Mouse (Mus musculus) intestine, embryonic 16.5 days (tissue): ENCODE results near the gene Prr5. TPM values are rescaled to one million over a fixed set of nuclear protein-coding genes. Genes with fewer than 3 reads are reported as not detected.

Source experiments
- ATAC-seq: fragments of 200-750 bp; cut with Nextera tagmentation; 2 replicates; pipeline ENCODE4 v1.8.0; 2017; ENCODE audit warnings: moderate TSS enrichment, moderate library complexity
- H3K27ac ChIP-seq: fragments of 300-500 bp; sonication (generic); 2 replicates; pipeline ENCODE4 v1.5.1; 2014; ENCODE audit warnings: mild to moderate bottlenecking, low read length
- H3K27me3 ChIP-seq: fragments of 300-500 bp; sonication (generic); replicated peaks from 2 replicates; pipeline ENCODE4 v1.6.1; 2014; ENCODE audit warnings: low read length, control low read depth, mixed read lengths; ENCODE audit not compliant: control insufficient read depth, insufficient read depth
- H3K36me3 ChIP-seq: fragments of 300-500 bp; sonication (generic); 2 replicates; pipeline ENCODE4 v1.6.1; 2014; ENCODE audit warnings: low read length, control low read depth; ENCODE audit not compliant: control insufficient read depth, insufficient read depth
- H3K4me1 ChIP-seq: fragments of 300-500 bp; sonication (generic); 2 replicates; pipeline ENCODE4 v1.6.1; 2014; ENCODE audit warnings: low read length, control low read depth, mixed read lengths; ENCODE audit not compliant: control insufficient read depth, insufficient read depth
- H3K4me2 ChIP-seq: fragments of 300-500 bp; sonication (generic); 2 replicates; pipeline ENCODE4 v1.6.1; 2014; ENCODE audit warnings: low read depth, low read length, control low read depth
- H3K4me3 ChIP-seq: fragments of 300-500 bp; sonication (generic); 2 replicates; pipeline ENCODE4 v1.5.1; 2014; ENCODE audit warnings: mild to moderate bottlenecking, low read length
- H3K9ac ChIP-seq: fragments of 300-500 bp; sonication (generic); 2 replicates; pipeline ENCODE4 v1.6.1; 2014; ENCODE audit warnings: low read depth, low read length
- H3K9me3 ChIP-seq: fragments of 300-500 bp; sonication (generic); 2 replicates; pipeline ENCODE4 v1.6.1; 2016; ENCODE audit warnings: low read length, control low read depth; ENCODE audit not compliant: control insufficient read depth
- WGBS: fragments of 180-500 bp; shearing (Covaris S2); extraction: QIAGEN DNeasy Blood & Tissue Kit; methylation state at CpG from one replicate; pipeline ENCODE4 v1.1.7; 2014; 5-methylcytosine and 5-hydroxymethylcytosine counted together
- polyA plus RNA-seq: library from polyadenylated mRNA; unstranded; fragments of >200 nt; fragmentation: Nextera tagmentation; extraction: Ambion mirVana; gene quantifications from 2 replicates; pipeline ENCODE4 v1.2.1, GENCODE M21; 2015

Prr5 gene
- polyA plus RNA-seq, 1 experiment from 2014 or later: 69.1 TPM

- WGBS: 3% methylated on average over 28 of the region's 28 CpGs
- H3K4me2 ChIP-seq: peak overlapping the region; percentile 60
- no peaks in the 10 kb centered on the region for H3K36me3 ChIP-seq
- ATAC-seq: peak; percentile 92
- peak overlapping the region; percentile 90 for H3K27ac ChIP-seq
- no peaks in the 10 kb centered on the region for H3K27me3 ChIP-seq
- H3K9me3 ChIP-seq: no peaks in the 10 kb centered on the region
- peak overlapping the region; percentile 64 for H3K9ac ChIP-seq
- H3K4me3 ChIP-seq: peak overlapping the region; percentile 44
- peaks cover 10% of the 10 kb centered on the region; the same call in 1 of the 2 replicates for H3K4me1 ChIP-seq
Measured at GRCm38 (mm10) chr15:84653979-84654966, 15.1 kb upstream of the Prr5 start.

GRCm38 (mm10) chr15:84654975-84655374 lies 14.4 kb upstream of the Prr5 start:
- Histone ChIP-seq H3K4me3 (no peak overlapping the region), H3K4me2 (no peak overlapping the region), H3K27me3 (no peaks in the 10 kb centered on the region), H3K9ac (no peak overlapping the region), H3K9me3 (no peaks in the 10 kb centered on the region), H3K4me1 (peaks cover 10% of the 10 kb centered on the region; the same call in 1 of the 2 replicates), H3K36me3 (no peaks in the 10 kb centered on the region), H3K27ac (peak overlapping the region; percentile 90)
- ATAC-seq: no peak
- 47% methylated on average over 10 of the region's 10 CpGs for WGBS

DNA sequence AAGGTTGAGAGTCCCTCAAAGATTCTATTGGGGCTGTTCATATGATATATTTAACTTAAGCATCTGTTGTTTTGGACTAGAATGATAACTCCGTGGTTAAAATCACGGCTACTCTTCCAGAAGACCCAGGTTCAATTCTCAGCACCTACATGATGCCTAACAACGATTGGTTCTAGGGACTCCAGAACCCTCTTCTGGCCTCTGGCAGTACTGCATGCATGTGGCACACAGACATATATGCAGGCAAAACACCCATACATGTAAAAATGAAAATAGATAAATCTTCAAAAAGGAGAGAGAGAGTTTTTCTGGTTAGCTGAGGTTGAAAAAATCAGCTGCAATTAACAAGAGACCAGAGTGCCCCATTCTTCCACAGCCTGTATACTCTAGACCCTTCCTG lies 12.7 kb upstream of the Prr5 start:
- WGBS: 96% methylated on average over 3 of the region's 3 CpGs
- Histone ChIP-seq H3K9ac (no peak overlapping the region), H3K4me2 (no peak overlapping the region), H3K36me3 (no peaks in the 10 kb centered on the region), H3K4me3 (no peak overlapping the region), H3K27ac (no peak overlapping the region), H3K27me3 (no peaks in the 10 kb centered on the region), H3K9me3 (no peaks in the 10 kb centered on the region), H3K4me1 (peaks cover 10% of the 10 kb centered on the region; the same call in 1 of the 2 replicates)
- no peak for ATAC-seq

DNA sequence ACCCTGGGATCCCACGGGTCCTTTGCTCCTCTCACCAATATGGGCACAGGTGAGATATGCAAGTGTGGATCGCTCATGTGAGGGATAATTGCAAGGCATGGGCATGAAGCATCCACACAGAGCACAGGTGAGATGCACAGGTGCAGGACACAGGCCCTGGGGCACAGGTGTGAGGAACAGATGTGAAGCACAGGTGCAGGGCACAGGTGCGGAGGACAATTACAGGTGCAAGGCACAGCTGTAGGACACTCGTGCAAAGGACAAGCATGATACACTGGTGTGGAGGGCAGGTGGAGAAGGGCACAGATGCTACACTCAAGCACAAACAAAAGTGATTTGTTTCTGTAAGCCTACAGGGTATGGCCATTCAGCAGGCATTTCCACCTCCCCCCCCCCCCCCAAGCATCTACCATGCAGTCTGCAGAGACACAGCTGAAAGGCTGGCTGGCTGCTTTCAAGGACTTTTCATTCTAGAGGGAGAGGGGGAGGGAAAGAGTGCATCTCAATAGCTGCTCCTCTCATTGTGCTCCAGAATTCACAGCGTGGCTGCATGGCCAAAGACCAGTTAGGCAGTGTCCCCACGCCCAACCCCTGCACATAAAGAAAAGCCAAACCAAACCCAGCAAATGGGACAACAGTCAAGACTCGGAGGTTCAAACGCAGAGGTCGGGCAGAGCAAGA lies 11.9 kb upstream of the Prr5 start:
- no peaks in the 10 kb centered on the region for H3K27me3 ChIP-seq
- peaks cover 10% of the 10 kb centered on the region; the same call in 1 of the 2 replicates for H3K4me1 ChIP-seq
- no peaks in the 10 kb centered on the region for H3K36me3 ChIP-seq
- WGBS: 66% methylated on average over 9 of the region's 9 CpGs
- ATAC-seq: no peak
- H3K9ac ChIP-seq: no peak overlapping the region
- H3K27ac ChIP-seq: no peak overlapping the region
- no peaks in the 10 kb centered on the region for H3K9me3 ChIP-seq
- no peak overlapping the region for H3K4me2 ChIP-seq
- no peak overlapping the region for H3K4me3 ChIP-seq

DNA sequence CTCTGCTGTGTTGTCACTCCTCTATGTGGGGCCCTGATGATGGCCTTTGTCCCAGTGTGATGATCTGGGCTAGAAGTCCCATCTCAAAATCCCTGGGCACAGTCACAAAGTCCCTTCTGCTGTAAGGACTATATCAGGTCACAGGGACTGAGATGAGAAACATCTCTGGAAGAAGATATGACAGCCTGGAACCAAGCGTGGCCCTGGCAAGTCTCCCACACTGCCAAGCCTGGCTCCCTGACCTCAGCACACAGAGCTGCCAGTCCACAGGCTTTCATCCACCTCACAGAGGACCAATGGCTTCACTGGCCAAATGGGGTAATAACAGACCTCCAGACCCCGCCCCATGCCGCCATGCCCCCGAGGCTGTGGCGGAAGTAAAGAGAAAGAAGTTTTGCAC lies 10.8 kb upstream of the Prr5 start:
- Histone ChIP-seq H3K9me3 (no peaks in the 10 kb centered on the region), H3K4me2 (no peak overlapping the region), H3K4me1 (peaks cover 14% of the 10 kb centered on the region), H3K36me3 (no peaks in the 10 kb centered on the region), H3K9ac (no peak overlapping the region), H3K27me3 (no peaks in the 10 kb centered on the region), H3K27ac (no peak overlapping the region), H3K4me3 (no peak overlapping the region)
- WGBS: 87% methylated on average over 5 of the region's 5 CpGs
- no peak for ATAC-seq

GRCm38 (mm10) chr15:84659856-84660255 lies 9.6 kb upstream of the Prr5 start:
- Histone ChIP-seq H3K4me3 (no peak overlapping the region), H3K4me1 (peaks cover 14% of the 10 kb centered on the region), H3K4me2 (no peak overlapping the region), H3K27ac (no peak overlapping the region), H3K36me3 (no peaks in the 10 kb centered on the region), H3K9me3 (no peaks in the 10 kb centered on the region), H3K27me3 (no peaks in the 10 kb centered on the region), H3K9ac (no peak overlapping the region)
- 81% methylated on average over 5 of the region's 5 CpGs for WGBS
- ATAC-seq: no peak

- WGBS: 89% methylated on average over 5 of the region's 5 CpGs
- H3K4me2 ChIP-seq: no peak overlapping the region
- no peak for ATAC-seq
Measured at GRCm38 (mm10) chr15:84661274-84661673, 8.1 kb upstream of the Prr5 start.

GRCm38 (mm10) chr15:84662952-84663684 lies 6.3 kb upstream of the Prr5 start:
- peaks cover 13% of the 10 kb centered on the region for H3K4me1 ChIP-seq
- peak overlapping the region; percentile 95 for H3K4me2 ChIP-seq
- peak overlapping the region; percentile 61 for H3K4me3 ChIP-seq
- H3K9ac ChIP-seq: peak overlapping the region; percentile 71
- WGBS: 1% methylated on average over 47 of the region's 56 CpGs
- no peaks in the 10 kb centered on the region for H3K9me3 ChIP-seq
- no peak overlapping the region for H3K27ac ChIP-seq
- peak; percentile 85 for ATAC-seq
- H3K27me3 ChIP-seq: no peaks in the 10 kb centered on the region
- no peaks in the 10 kb centered on the region for H3K36me3 ChIP-seq

More at GRCm38 (mm10) chr15:84661274-84661673, 8.1 kb upstream of the Prr5 start:
- Histone ChIP-seq H3K4me3 (no peak overlapping the region), H3K4me1 (peaks cover 11% of the 10 kb centered on the region), H3K9me3 (no peaks in the 10 kb centered on the region), H3K27me3 (no peaks in the 10 kb centered on the region), H3K27ac (no peak overlapping the region), H3K9ac (no peak overlapping the region), H3K36me3 (no peaks in the 10 kb centered on the region)

DNA sequence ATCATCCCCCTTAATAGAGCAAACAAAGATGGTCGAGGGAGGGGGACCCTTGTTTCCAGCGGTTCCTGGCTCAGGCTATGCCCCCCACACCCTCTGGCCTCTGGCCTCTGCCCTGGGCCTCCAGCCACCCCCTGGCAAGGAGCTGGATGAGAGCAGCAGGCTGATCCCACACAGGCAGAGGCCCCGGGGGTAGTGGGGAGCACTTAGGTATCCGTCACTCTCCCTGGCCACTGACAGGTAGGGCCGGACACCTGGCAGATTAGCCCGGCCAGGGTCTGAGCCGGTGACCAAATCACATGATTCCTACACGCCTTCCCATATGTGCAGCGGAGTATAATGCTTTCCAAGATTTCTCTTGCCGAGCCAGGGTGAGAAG lies 5.7 kb upstream of the Prr5 start:
- 0 out of 2 replicates have a peak, but pooled peaks have one; percentile 19 for ATAC-seq
- peak overlapping the region; percentile 61 for H3K4me3 ChIP-seq
- no peak overlapping the region for H3K27ac ChIP-seq
- H3K27me3 ChIP-seq: no peaks in the 10 kb centered on the region
- no peaks in the 10 kb centered on the region for H3K9me3 ChIP-seq
- no peaks in the 10 kb centered on the region for H3K36me3 ChIP-seq
- H3K4me2 ChIP-seq: peak overlapping the region; percentile 95
- H3K9ac ChIP-seq: peak overlapping the region; percentile 71
- H3K4me1 ChIP-seq: peaks cover 13% of the 10 kb centered on the region
- 55% methylated on average over 10 of the region's 10 CpGs for WGBS
